21 mouse cellular contexts compared by ENCODE assay signal in the genomic region with DNA sequence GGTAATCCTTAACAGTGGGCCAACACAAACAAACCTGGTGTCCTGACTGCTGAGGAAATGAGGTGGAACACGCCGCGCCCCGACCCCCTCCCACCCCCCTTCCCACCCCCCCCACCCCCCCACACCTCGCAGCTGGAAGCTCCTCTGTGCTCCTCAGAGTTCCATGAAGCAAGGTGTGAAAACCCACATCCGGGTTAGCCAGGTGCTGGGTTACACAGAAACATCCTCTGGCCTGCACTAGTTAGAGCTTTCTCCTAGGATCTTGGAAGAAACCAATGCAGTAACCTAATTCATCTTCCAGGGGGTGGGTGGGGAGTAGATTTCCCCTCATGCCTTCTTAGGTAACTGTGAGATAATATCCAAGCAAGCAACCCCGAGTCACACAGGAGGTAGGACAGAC. TPM values are rescaled to one million over a fixed set of nuclear protein-coding genes. Genes with fewer than 3 reads are reported as not detected.
"Had no signal": no experiment of that assay in that cellular context is flagged by ENCODE, and none has a peak within 500 bp of the region (broad histone marks: within the 10 kb centered on the region; RNA-seq: fewer than 3 reads in every experiment).

No protein-coding gene starts in this region.

- H3K9me3 ChIP-seq: liver, embryonic 13.5 days; megakaryocyte, embryonic 14.5 days; midbrain, embryonic 10.5 days; midbrain, embryonic 13.5 days had no signal

- DNase-seq: kidney, adult 11 months; kidney, adult 9 months; kidney, postnatal 14 days; kidney, postnatal 4 days; layer of hippocampus, adult 9-11 months; liver, embryonic 13.5 days; lung, postnatal 36 days; right cerebral cortex, adult 18-20 months; right cerebral cortex, postnatal 14 days; right cerebral cortex, postnatal 4 days had no signal

- H3K36me3 ChIP-seq: liver, embryonic 13.5 days; midbrain, embryonic 13.5 days had no signal

- ATAC-seq: lung, postnatal 0 days; midbrain, embryonic 13.5 days; midbrain, embryonic 16.5 days had no signal

- H3K27ac ChIP-seq: layer of hippocampus, adult 2 months; left cerebral cortex, adult 2 months; liver, embryonic 13.5 days; stomach, postnatal 0 days had no signal

- H3K9ac ChIP-seq: liver, embryonic 13.5 days; lung, embryonic 14.5 days had no signal

- H3K4me2 ChIP-seq: liver, embryonic 13.5 days had no signal

- H3K4me3 ChIP-seq: layer of hippocampus, adult 2 months; left cerebral cortex, adult 2 months; liver, embryonic 13.5 days; megakaryocyte, embryonic 14.5 days; myocyte had no signal

RNA-seq across cellular contexts. Expression of gene Cacng4, which starts 2.0 kb away (rescaled TPM):
- polyA plus RNA-seq: liver, adult 2 months had no signal
